Mouse (Mus musculus) intestine, embryonic 14.5 days (tissue): ENCODE data around the gene Gm16429. TPM values are rescaled to one million over a fixed set of nuclear protein-coding genes. Genes with fewer than 3 reads are reported as not detected.
"Not testable (repeated sequence)": the region's sequence is repeated elsewhere in the genome, so short reads cannot be mapped to it uniquely, and the experiment has no call there.

Source experiments
- ATAC-seq: fragments of 200-750 bp; cut with Nextera tagmentation; replicated peaks from 2 replicates; pipeline ENCODE4 v1.8.0; 2017; ENCODE audit warnings: low read depth, moderate number of reproducible peaks, moderate TSS enrichment, moderate library complexity; ENCODE audit not compliant: low FRiP score, low TSS enrichment
- DNase-seq: peaks from one replicate; pipeline ENCODE4 v3.0.0-alpha.2; 2018; ENCODE audit warnings: low spot score
- H3K27ac ChIP-seq: fragments of 300-500 bp; sonication (generic); 2 replicates; pipeline ENCODE4 v1.5.1; 2014; ENCODE audit warnings: low read depth, mild to moderate bottlenecking, control low read depth
- H3K27me3 ChIP-seq: fragments of 300-500 bp; sonication (generic); replicated peaks from 2 replicates; pipeline ENCODE4 v1.6.1; 2014; ENCODE audit warnings: low read length, control low read depth; ENCODE audit not compliant: control insufficient read depth, insufficient read depth
- H3K36me3 ChIP-seq: fragments of 300-500 bp; sonication (generic); 2 replicates; pipeline ENCODE4 v1.6.1; 2014; ENCODE audit warnings: low read length, control low read depth; ENCODE audit not compliant: control insufficient read depth, insufficient read depth
- H3K4me1 ChIP-seq: fragments of 300-500 bp; sonication (generic); replicated peaks from 2 replicates; pipeline ENCODE4 v1.6.1; 2014; ENCODE audit warnings: low read length, control low read depth, mixed read lengths; ENCODE audit not compliant: control insufficient read depth, insufficient read depth
- H3K4me2 ChIP-seq: fragments of 300-500 bp; sonication (generic); 2 replicates; pipeline ENCODE4 v1.6.1; 2014; ENCODE audit warnings: low read length
- H3K4me3 ChIP-seq: fragments of 300-500 bp; sonication (generic); 2 replicates; pipeline ENCODE4 v1.5.1; 2014; ENCODE audit warnings: low read depth, low read length, control low read depth, mixed read lengths
- H3K9ac ChIP-seq: fragments of 300-500 bp; sonication (generic); 2 replicates; pipeline ENCODE4 v1.6.1; 2014; ENCODE audit warnings: mild to moderate bottlenecking, low read length
- H3K9me3 ChIP-seq: fragments of 300-500 bp; sonication (generic); 2 replicates; pipeline ENCODE4 v1.6.1; 2016; ENCODE audit warnings: low read length, control low read depth; ENCODE audit not compliant: control insufficient read depth
- WGBS: fragments of 180-500 bp; shearing (Covaris S2); extraction: QIAGEN DNeasy Blood & Tissue Kit; methylation state at CpG from one replicate; pipeline ENCODE4 v1.1.7; 2014; 5-methylcytosine and 5-hydroxymethylcytosine counted together
- polyA plus RNA-seq: library from polyadenylated mRNA; unstranded; fragments of >200 nt; fragmentation: Nextera tagmentation; extraction: Ambion mirVana; gene quantifications from 2 replicates; pipeline ENCODE4 v1.2.1, GENCODE M21; 2014

Gene Gm16429
- not detected in 2 replicates for polyA plus RNA-seq

DNA sequence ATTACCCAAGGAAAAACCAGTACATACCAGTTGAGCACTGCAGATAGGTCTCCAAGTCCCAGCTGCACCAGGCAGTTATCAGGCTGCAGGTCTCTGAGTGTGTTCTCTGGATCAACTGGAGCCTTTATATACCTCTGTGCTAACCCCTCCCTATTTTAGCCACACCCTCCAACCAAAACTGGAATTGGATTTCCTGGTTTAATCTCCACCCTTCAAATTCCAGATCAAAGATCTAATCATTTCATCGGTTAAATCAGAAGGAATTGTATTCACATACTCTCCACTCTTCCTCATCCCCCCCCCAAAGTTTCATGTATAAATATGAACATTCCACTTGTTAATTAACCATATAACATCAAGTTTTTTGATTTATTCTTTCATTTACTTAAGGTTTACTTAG, at the start of gene Gm16429:
Gene Gm16429 (minus strand): TSS at position 101 of the 400 bp plus-strand sequence.
- not testable (repeated sequence) for DNase-seq, H3K9ac ChIP-seq, H3K4me1 ChIP-seq, H3K4me2 ChIP-seq, H3K4me3 ChIP-seq, ATAC-seq, H3K36me3 ChIP-seq, H3K27ac ChIP-seq, H3K9me3 ChIP-seq, H3K27me3 ChIP-seq
- no CpG with 5 or more reads among the region's 1 CpGs for WGBS

Other genes with a start within 250 kb of the Gm16429 start
- not detected in 2 replicates for gene Gm7792, start 85.3 kb downstream of the Gm16429 start, polyA plus RNA-seq
- gene BC061212, start 141.5 kb upstream of the Gm16429 start, polyA plus RNA-seq, result not detected in 2 replicates
- not detected in 2 replicates for gene Gm6351, start 147.3 kb upstream of the Gm16429 start, polyA plus RNA-seq